Mouse (Mus musculus) lung, embryonic 14.5 days (tissue): Measurements from ENCODE around the gene Gpr83. TPM values are rescaled to one million over a fixed set of nuclear protein-coding genes. Genes with fewer than 3 reads are reported as not detected.

Source experiments
- ATAC-seq: fragments of 200-750 bp; cut with Nextera tagmentation; 2 replicates; pipeline ENCODE4 v1.8.0; 2017; ENCODE audit warnings: mild to moderate bottlenecking, moderate TSS enrichment, moderate library complexity; ENCODE audit not compliant: insufficient read depth
- DNase-seq: peaks from one replicate; pipeline ENCODE4 v3.0.0-alpha.2; 2015
- H3K27ac ChIP-seq: fragments of 300-500 bp; sonication (generic); 2 replicates; pipeline ENCODE4 v1.5.1; 2014; ENCODE audit warnings: low read depth, mild to moderate bottlenecking, moderate library complexity
- H3K27me3 ChIP-seq: fragments of 300-500 bp; sonication (generic); 2 replicates; pipeline ENCODE4 v1.6.1; 2014; ENCODE audit warnings: low read length, control low read depth; ENCODE audit not compliant: insufficient read depth
- H3K36me3 ChIP-seq: fragments of 300-500 bp; sonication (generic); 2 replicates; pipeline ENCODE4 v1.6.1; 2014; ENCODE audit warnings: control low read depth; ENCODE audit not compliant: insufficient read depth
- H3K4me1 ChIP-seq: fragments of 300-500 bp; sonication (generic); 2 replicates; pipeline ENCODE4 v1.6.1; 2014; ENCODE audit warnings: antibody characterized with exemption, control low read depth; ENCODE audit not compliant: insufficient read depth
- H3K4me2 ChIP-seq: fragments of 300-500 bp; sonication (generic); 2 replicates; pipeline ENCODE4 v1.6.1; 2014; ENCODE audit warnings: mild to moderate bottlenecking
- H3K4me3 ChIP-seq: fragments of 300-500 bp; sonication (generic); 2 replicates; pipeline ENCODE4 v1.5.1; 2014; ENCODE audit warnings: low read depth, low read length
- H3K9ac ChIP-seq: fragments of 300-500 bp; sonication (generic); 2 replicates; pipeline ENCODE4 v1.6.1; 2014
- H3K9me3 ChIP-seq: fragments of 300-500 bp; sonication (generic); 2 replicates; pipeline ENCODE4 v1.6.1; 2016; ENCODE audit warnings: low read depth, low read length, control low read depth
- CTCF ChIP-seq: IDR thresholded peaks from 2 replicates; pipeline ENCODE4 v1.5.1; 2016; ENCODE audit warnings: antibody characterized with exemption, low read depth
- whole genome bisulfite sequencing: fragments of 180-500 bp; shearing (Covaris S2); extraction: QIAGEN DNeasy Blood & Tissue Kit; methylation state at CpG from one replicate; pipeline ENCODE4 v1.1.7; 2014; 5-methylcytosine and 5-hydroxymethylcytosine counted together
- polyA plus RNA-seq: library from polyadenylated mRNA; unstranded; fragments of >200 nt; fragmentation: Nextera tagmentation; extraction: Ambion mirVana; gene quantifications from 2 replicates; pipeline ENCODE4 v1.2.1, GENCODE M21; 2014

The Gpr83 gene
- polyA plus RNA-seq = 0.13 and 0.24 TPM in 2 replicates

GRCm38 (mm10) chr9:14859868-14860639, at the start of gene Gpr83:
TSS of gene Gpr83 (plus strand) at chr9:14860210.
- DNase-seq (peak; percentile 73), ATAC-seq (peak; percentile 87)
- H3K9me3 ChIP-seq = no peaks in the 10 kb centered on the region
- no peaks in the 10 kb centered on the region for H3K36me3 ChIP-seq
- no peak for TF ChIP-seq CTCF
- H3K4me3 ChIP-seq = peak within 1 kb of the TSS; percentile 42
- peaks cover 46% of the 10 kb centered on the region for H3K27me3 ChIP-seq
- H3K4me1 ChIP-seq = no peaks in the 10 kb centered on the region
- H3K27ac ChIP-seq = no peak within 1 kb of the TSS
- WGBS = 3% methylated on average over 47 of the region's 47 CpGs
- H3K4me2 ChIP-seq = peak within 1 kb of the TSS; percentile 76
- peak within 1 kb of the TSS; percentile 23 for H3K9ac ChIP-seq

- H3K27me3 ChIP-seq = no peaks in the 10 kb centered on the region
- H3K4me2 ChIP-seq = no peak overlapping the region
- H3K36me3 ChIP-seq = peaks cover 79% of the 10 kb centered on the region
- H3K9ac ChIP-seq = no peak overlapping the region
- no peak overlapping the region for H3K27ac ChIP-seq
- no peak for TF ChIP-seq CTCF
- ATAC-seq = no peak
- DNase-seq = no peak
- H3K4me3 ChIP-seq = no peak overlapping the region
- no peaks in the 10 kb centered on the region for H3K4me1 ChIP-seq
- H3K9me3 ChIP-seq = no peaks in the 10 kb centered on the region
Measured at GRCm38 (mm10) chr9:14821396-14821795, 38.6 kb upstream of the Gpr83 start.

- no peak for TF ChIP-seq CTCF
- Histone ChIP-seq H3K4me3 (no peak overlapping the region), H3K36me3 (peaks cover 70% of the 10 kb centered on the region), H3K27me3 (no peaks in the 10 kb centered on the region), H3K9ac (no peak overlapping the region), H3K4me1 (no peaks in the 10 kb centered on the region), H3K27ac (no peak overlapping the region), H3K4me2 (no peak overlapping the region), H3K9me3 (no peaks in the 10 kb centered on the region)
- no peak for ATAC-seq
- DNase-seq = no peak
- 84% methylated on average over 5 of the region's 5 CpGs for WGBS
Measured at GRCm38 (mm10) chr9:14824840-14825239, 35.2 kb upstream of the Gpr83 start.

GRCm38 (mm10) chr9:14827875-14828274, 32.1 kb upstream of the Gpr83 start:
- H3K36me3 ChIP-seq = peaks cover 69% of the 10 kb centered on the region
- no peak overlapping the region for H3K4me3 ChIP-seq
- H3K4me2 ChIP-seq = no peak overlapping the region
- no peaks in the 10 kb centered on the region for H3K9me3 ChIP-seq
- no peaks in the 10 kb centered on the region for H3K4me1 ChIP-seq
- no peak overlapping the region for H3K9ac ChIP-seq
- no peak for TF ChIP-seq CTCF
- no peak overlapping the region for H3K27ac ChIP-seq
- H3K27me3 ChIP-seq = no peaks in the 10 kb centered on the region
- ATAC-seq (no peak), DNase-seq (no peak)
- WGBS = 66% methylated on average over 2 of the region's 2 CpGs

- no peak for DNase-seq
- Histone ChIP-seq H3K36me3 (peaks cover 76% of the 10 kb centered on the region), H3K27me3 (no peaks in the 10 kb centered on the region), H3K4me3 (no peak overlapping the region), H3K27ac (no peak overlapping the region), H3K4me1 (no peaks in the 10 kb centered on the region), H3K9me3 (no peaks in the 10 kb centered on the region), H3K4me2 (no peak overlapping the region), H3K9ac (no peak overlapping the region)
- no peak for ATAC-seq
- 83% methylated on average over 5 of the region's 5 CpGs for WGBS
- TF ChIP-seq CTCF = no peak
Measured at GRCm38 (mm10) chr9:14832046-14832445, 28.0 kb upstream of the Gpr83 start.

- DNase-seq (no peak), ATAC-seq (no peak)
- no peak for TF ChIP-seq CTCF
- WGBS = 91% methylated on average over 6 of the region's 6 CpGs
- Histone ChIP-seq H3K4me3 (no peak overlapping the region), H3K9me3 (no peaks in the 10 kb centered on the region), H3K27me3 (no peaks in the 10 kb centered on the region), H3K36me3 (peaks cover 51% of the 10 kb centered on the region), H3K4me2 (no peak overlapping the region), H3K9ac (no peak overlapping the region), H3K4me1 (no peaks in the 10 kb centered on the region), H3K27ac (no peak overlapping the region)
Measured at GRCm38 (mm10) chr9:14835335-14836075, 24.5 kb upstream of the Gpr83 start.

- WGBS = 38% methylated on average over 7 of the region's 7 CpGs
- H3K36me3 ChIP-seq = peaks cover 17% of the 10 kb centered on the region
- no peak overlapping the region for H3K4me3 ChIP-seq
- H3K4me1 ChIP-seq = no peaks in the 10 kb centered on the region
- H3K9me3 ChIP-seq = no peaks in the 10 kb centered on the region
- ATAC-seq (no peak), DNase-seq (peak; percentile 62)
- H3K27me3 ChIP-seq = no peaks in the 10 kb centered on the region
- no peak for TF ChIP-seq CTCF
- no peak overlapping the region for H3K27ac ChIP-seq
- no peak overlapping the region for H3K9ac ChIP-seq
- no peak overlapping the region for H3K4me2 ChIP-seq
Measured at GRCm38 (mm10) chr9:14839527-14839926, 20.5 kb upstream of the Gpr83 start.
